Mouse (Mus musculus) heart, postnatal 36 days (tissue): ENCODE results near the gene Prss41. TPM values are rescaled to one million over a fixed set of nuclear protein-coding genes. Genes with fewer than 3 reads are reported as not detected.

Source experiments
- DNase-seq, 2 experiments: peaks; one replicate each; pipeline ENCODE4 v3.0.0; 2021 to 2022
- intact Hi-C: fragments of 180-260 bp; cut with DNase I; formaldehyde crosslinking; loops from one replicate; pipeline ENCODE4 v1.15.1; 2025
- microRNA-seq, 2 experiments: library from miRNA; unstranded; fragments of <30 nt; microRNA quantifications; one replicate each; pipeline ENCODE4 v1.2.0; 2021; ENCODE audit warnings: borderline number of aligned reads in 2 of 2
- total RNA-seq, 2 experiments: library from RNA; stranded (reverse); gene quantifications; 2 replicates each; pipeline ENCODE4 v1.2.3; 2021

The Prss41 gene
- total RNA-seq, 2 experiments from 2014 or later = not detected

DNA sequence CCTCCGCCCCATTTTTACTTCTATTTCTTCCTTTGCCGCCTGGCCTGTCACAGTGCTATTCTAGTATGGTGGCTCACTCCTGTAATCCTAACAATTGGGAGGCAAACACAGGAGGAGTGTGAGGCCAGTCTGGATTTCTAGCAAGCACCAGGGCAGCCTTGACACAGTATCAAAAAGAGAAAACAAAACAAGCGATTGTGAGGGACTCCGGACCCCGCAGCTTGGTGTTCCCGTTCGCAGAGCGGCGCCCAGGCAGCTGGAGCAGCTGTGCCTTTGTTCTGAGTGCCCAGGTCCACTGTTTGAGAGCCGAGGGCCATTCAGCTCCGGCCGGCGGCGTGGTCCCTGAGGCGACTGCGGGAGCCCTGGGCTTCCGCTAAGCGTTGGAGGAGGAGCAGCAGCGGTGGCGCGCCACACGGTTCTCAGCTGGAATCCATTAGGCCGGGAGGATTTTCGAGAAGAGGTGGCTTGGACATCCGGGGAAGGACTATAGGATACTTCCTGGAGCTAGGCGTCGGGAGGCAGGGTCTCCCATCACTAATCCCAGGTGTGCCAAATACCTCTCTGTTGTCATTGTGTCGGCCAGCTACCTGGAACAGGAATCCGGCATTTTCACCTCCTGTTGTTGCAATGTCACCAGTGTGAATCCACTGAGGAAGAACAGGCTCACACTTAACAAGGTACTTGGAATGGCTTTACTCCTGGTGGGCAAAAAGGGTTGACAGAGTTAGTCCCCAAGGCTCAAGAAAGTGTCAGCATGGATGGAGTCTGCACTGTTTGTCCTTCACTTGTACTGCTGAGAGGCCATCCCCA, 53.5 kb downstream of the Prss41 start, which contains the start of gene Srrm2:
Gene Srrm2 (plus strand): TSS at position 264 of the 810 bp plus-strand sequence.
- peak; percentile 65 to 68 for DNase-seq
- intact Hi-C loops = loop anchor here (5.0 kb wide), 1 partner anchor 37 kb away; the partner anchor contains the start of gene Elob

DNA sequence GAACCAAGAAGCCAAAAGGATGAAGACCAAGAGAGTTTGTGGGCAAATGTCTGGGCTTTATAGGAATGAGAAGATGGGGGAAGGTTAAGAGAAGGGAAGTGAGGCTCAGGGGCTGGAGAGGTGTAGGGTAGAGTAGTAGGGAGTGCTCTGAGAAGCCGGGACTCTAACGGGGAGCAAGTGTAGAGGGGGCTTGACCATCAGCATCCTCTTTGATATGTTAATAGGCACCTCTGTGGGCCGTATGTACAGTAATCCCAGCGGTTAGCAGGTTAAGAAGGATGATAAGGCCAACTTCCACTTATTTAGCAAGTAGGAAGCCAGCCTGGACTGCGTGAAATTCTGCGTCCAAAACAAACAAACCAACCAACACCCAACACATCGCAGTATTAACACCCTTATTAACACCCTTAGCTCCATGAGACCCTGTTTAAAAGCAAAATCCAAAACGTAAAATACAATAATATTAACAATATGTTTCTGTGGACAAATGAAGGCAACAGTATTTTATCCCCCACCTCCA, 54.2 kb downstream of the Prss41 start:
- intact Hi-C loops = loop anchor here (2.0 to 5.0 kb wide), 2 partner anchors 17 to 37 kb away; partner anchors contain the start of gene Elob
- DNase-seq = no peak

DNA sequence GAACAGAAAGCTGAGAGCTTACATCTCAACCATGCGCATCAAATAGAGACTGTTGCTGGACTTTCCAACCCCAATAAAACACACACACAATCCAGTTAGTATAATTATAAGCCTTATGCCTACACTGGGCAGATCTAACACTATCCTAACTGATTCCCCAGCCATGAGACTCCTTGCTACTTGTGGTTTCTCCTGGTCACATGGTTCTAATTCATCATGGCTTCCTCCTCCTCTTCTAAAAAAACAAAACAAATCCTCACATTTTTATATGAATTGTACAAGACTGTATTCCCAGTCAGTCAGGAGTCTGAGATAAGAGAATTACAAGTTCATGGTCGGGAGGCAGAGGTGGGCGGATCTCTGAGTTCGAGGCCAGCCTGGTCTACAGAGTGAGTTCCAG, 55.0 kb downstream of the Prss41 start:
- DNase-seq = no peak
- intact Hi-C loops = loop anchor here (2.0 kb wide), 1 partner anchor 16 kb away; no protein-coding TSS in a partner anchor

Small RNA genes lying within 50 kb of the gene (microRNA-seq; reads per million reads assigned to microRNA genes)
- 0.72 to 2.0 reads per million in 2 experiments for gene Mir5125

Other genes starting within 250 kb of the Prss41 start
- gene Zfp13, start 244.7 kb downstream of the Prss41 start, total RNA-seq = 1 to 10 TPM; 2.4 to 4.1 TPM
- gene Zscan10, start 243.3 kb downstream of the Prss41 start, total RNA-seq = not detected
- gene Mmp25, start 198.9 kb downstream of the Prss41 start, total RNA-seq = under 1 TPM in 1 of 2 experiments, not detected in 1; 0.14 TPM
- not detected for gene Bicdl2, start 183.7 kb downstream of the Prss41 start, total RNA-seq
- 100 to 1,000 TPM; 196 to 206 TPM for gene Hcfc1r1, start 170.6 kb downstream of the Prss41 start, total RNA-seq
- gene Thoc6, start 170.3 kb downstream of the Prss41 start, total RNA-seq = 10 to 100 TPM; 11.6 to 11.7 TPM
- 100 to 1,000 TPM in 1 of 2 experiments, 10 to 100 TPM in 1; 59.4 to 101 TPM for gene Tnfrsf12a, start 166.7 kb downstream of the Prss41 start, total RNA-seq
- not detected for gene Cldn6, start 164.9 kb downstream of the Prss41 start, total RNA-seq
- not detected for gene Cldn9, start 160.1 kb downstream of the Prss41 start, total RNA-seq
- not detected for gene 1520401A03Rik, start 121.4 kb downstream of the Prss41 start, total RNA-seq
- gene Pkmyt1, start 117.8 kb downstream of the Prss41 start, total RNA-seq = 1 to 10 TPM; 1.2 to 1.6 TPM
- 10 to 100 TPM; 20.0 to 28.5 TPM for gene Paqr4, start 103.3 kb downstream of the Prss41 start, total RNA-seq
- gene Kremen2, start 98.3 kb downstream of the Prss41 start, total RNA-seq = not detected
- 10 to 100 TPM; 31.8 to 33.3 TPM for gene Flywch1, start 72.6 kb downstream of the Prss41 start, total RNA-seq
- under 1 TPM; 0.78 to 0.81 TPM for gene Flywch2, start 58.1 kb downstream of the Prss41 start, total RNA-seq
- gene Srrm2, start 53.6 kb downstream of the Prss41 start, total RNA-seq = 100 to 1,000 TPM; 154 to 159 TPM
- gene Elob, start 15.0 kb downstream of the Prss41 start, total RNA-seq = 100 to 1,000 TPM; 345 to 363 TPM
- gene Prss33, start 8.1 kb downstream of the Prss41 start, total RNA-seq = not detected
- not detected for gene Prss32, start 317 bp downstream of the Prss41 start, total RNA-seq
- not detected for gene Prss21, start 23.9 kb upstream of the Prss41 start, total RNA-seq
- gene Dcpp1, start 36.7 kb upstream of the Prss41 start, total RNA-seq = not detected
- gene Dcpp2, start 36.7 kb upstream of the Prss41 start, total RNA-seq = not detected
- not detected for gene Dcpp3, start 73.3 kb upstream of the Prss41 start, total RNA-seq
- gene Sbp, start 97.5 kb upstream of the Prss41 start, total RNA-seq = not detected
- not detected for gene Sbpl, start 111.1 kb upstream of the Prss41 start, total RNA-seq
- gene Prss30, start 136.4 kb upstream of the Prss41 start, total RNA-seq = not detected
- not detected for gene Prss22, start 153.9 kb upstream of the Prss41 start, total RNA-seq
- not detected for gene Prss27, start 194.0 kb upstream of the Prss41 start, total RNA-seq
- gene Kctd5, start 229.3 kb upstream of the Prss41 start, total RNA-seq = 10 to 100 TPM in 1 of 2 experiments, 1 to 10 TPM in 1; 8.8 to 11.4 TPM